Mouse (Mus musculus) skeletal muscle tissue, adult 2 months (tissue): ENCODE measurements at regions not wholly inside any gene's neighbourhood (a gene's known extent, or its start where the extent isn't known, plus 50 kb on each side); places are given as distances from the start of the nearest gene placed in this dataset.

ENCODE experiments used
- DNase-seq: peaks from one replicate; pipeline ENCODE4 v3.0.0-alpha.2; 2012; ENCODE audit warnings: low read depth, low spot score

DNA sequence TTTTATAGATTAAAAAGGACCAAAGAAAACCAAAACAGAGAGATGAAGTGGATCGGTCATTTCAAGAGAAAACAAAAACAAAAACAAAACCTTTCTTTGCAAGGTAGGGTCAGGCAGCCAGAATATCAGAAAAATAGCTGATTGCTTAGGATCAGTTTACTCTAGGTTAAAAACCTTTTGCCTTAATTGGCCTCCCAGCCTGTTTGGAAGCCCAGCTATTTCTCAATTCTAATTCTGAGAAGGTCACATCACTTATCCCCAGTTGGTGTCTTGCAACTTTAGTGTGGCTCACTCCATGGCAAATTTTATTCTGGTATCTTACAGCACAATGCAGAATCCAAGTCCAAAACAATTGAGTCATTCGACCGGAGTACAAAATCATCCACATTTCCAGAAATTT lies 70.0 kb downstream of the 1190002N15Rik start:
- DNase-seq: no peak

GRCm38 (mm10) chr9:94456085-94456531 lies 81.8 kb downstream of the 1190002N15Rik start:
- DNase-seq: peak; percentile 28

DNA sequence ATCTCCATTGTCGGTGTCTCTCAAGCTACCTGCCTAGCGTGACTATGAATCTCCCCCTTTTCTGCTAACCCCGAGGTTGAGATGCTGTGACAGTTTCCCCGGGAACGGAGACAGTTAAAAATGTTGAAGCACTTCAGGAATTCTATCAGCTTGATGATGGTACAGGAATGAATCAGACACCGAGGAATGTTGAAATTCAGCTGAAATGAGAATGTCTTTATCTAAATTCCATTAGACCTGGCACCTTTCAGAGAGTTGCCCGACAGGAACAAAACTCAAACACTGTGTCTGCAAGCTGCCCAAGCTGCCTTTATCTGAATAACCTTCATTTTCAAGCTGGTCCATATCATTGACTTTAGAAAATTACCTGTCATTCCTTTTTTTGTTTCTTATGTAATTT lies 82.4 kb downstream of the 1190002N15Rik start:
- no peak for DNase-seq

GRCm38 (mm10) chr9:94449911-94450310 lies 88.0 kb downstream of the 1190002N15Rik start:
- DNase-seq: no peak

DNA sequence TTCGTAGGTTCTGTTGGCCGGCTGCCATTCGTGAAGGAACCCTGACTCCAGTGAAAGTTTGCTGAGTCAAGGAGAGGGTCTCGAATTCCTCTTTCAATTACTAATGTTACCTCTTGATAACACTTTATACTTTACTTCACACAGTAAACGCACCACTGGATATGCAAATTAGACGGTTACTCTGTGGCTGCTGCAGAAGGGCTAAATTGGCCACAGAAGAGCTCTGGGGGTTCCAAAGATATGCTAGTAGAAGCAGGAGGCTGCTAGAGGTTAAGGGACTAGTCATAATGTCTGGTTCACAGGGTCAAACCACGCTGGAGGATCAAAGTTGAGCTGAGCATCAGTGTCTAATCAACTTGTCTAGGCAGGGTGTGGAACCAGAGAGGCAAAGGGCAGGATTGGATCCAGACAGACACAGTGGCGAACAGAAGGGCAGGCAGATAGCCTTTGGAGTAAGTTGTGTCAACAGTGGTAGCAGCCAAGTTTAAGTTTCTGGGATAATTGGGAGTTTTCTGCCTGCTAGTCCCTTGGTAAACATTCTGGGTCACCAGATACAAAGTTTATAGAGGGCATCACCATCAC lies 91.6 kb downstream of the 1190002N15Rik start:
- DNase-seq: no peak

- DNase-seq: no peak
These were observed 93.6 kb downstream of the 1190002N15Rik start for GRCm38 (mm10) chr9:94444140-94444789.

- no peak for DNase-seq
These were observed 96.5 kb downstream of the 1190002N15Rik start for GRCm38 (mm10) chr9:94441393-94441792.

GRCm38 (mm10) chr9:94433468-94433867 lies 104.4 kb downstream of the 1190002N15Rik start:
- no peak for DNase-seq

DNA sequence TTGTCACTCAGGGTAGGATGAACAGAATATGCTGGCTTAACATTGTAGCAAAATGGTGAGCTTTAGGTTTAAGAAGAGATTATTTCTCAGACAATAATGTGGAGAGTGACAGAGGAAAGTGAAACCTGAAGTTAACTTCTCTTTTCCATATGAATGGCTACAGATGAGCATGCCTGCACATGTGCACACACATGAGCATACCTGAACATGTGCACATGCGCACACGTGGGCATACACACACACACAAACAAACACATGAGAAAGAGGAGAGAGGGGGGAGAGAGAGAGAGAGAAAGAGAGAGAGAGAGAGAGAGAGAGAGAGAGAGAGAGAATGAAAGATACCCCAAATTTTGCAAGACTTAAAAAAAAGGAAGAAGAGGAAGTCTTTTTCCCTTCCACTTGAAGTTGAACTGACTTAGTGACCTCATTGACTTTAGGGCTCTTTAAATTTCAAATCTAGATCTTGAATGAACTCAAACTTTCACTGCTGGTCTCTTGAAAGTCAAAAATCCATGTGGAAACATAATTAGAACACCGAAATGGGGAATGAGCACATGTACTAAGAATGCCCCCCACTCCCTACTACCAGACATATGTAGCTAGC lies 105.6 kb downstream of the 1190002N15Rik start:
- DNase-seq: no peak

GRCm38 (mm10) chr9:94431540-94431939 lies 106.3 kb downstream of the 1190002N15Rik start:
- DNase-seq: no peak

- DNase-seq: no peak
These were observed 106.9 kb downstream of the 1190002N15Rik start for GRCm38 (mm10) chr9:94430996-94431395.

DNA sequence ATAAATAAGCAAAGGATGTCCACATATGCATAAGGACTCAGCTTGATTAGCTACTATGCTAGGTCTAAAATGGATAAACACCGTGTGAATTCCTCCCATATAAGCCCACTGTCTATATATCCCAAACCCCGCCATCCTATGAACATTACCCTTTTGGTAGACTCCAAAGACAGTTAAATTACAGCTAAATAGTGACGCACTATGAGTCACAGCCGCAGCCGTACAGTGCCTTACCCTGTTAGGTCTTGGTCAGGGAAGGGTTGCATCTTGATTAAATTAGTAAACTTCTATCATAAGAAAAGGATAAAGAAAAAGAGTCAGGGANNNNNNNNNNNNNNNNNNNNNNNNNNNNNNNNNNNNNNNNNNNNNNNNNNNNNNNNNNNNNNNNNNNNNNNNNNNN lies 111.1 kb downstream of the 1190002N15Rik start:
- DNase-seq: no peak

GRCm38 (mm10) chr9:94425804-94426203 lies 112.1 kb downstream of the 1190002N15Rik start:
- no peak for DNase-seq

DNA sequence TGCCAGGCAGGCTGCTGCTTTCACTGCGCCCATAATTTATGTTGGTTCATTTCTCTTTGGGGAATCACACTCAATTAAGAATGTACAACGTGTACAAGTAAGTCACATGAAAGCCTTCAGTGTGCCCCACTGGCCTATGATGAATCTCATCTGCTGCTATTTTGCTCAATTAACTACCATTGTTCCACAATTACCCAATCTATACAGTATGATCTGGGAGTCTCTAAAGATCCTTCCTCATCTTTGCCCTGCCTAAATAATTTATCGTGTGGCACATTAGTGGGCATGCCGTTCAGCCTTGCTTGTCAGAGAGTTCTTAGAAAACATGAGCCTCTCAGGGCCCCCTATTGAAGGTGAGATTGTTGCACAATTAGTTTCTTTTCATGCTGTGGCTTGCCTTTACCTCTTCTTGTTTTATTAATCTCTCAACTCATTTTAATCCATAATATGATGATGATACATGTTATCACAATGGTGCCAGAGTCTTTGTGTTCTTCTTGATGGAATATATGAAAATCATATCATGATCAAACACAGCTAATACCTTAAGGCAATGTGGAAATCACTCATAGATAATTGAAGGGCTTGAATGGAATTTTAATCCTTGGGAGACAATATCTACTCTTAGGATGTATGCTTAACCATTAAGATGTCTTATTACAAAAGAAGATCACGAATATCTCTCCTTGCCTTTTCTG lies 113.3 kb downstream of the 1190002N15Rik start:
- DNase-seq: no peak

GRCm38 (mm10) chr9:94410546-94410945 lies 127.3 kb downstream of the 1190002N15Rik start:
- DNase-seq: no peak

DNA sequence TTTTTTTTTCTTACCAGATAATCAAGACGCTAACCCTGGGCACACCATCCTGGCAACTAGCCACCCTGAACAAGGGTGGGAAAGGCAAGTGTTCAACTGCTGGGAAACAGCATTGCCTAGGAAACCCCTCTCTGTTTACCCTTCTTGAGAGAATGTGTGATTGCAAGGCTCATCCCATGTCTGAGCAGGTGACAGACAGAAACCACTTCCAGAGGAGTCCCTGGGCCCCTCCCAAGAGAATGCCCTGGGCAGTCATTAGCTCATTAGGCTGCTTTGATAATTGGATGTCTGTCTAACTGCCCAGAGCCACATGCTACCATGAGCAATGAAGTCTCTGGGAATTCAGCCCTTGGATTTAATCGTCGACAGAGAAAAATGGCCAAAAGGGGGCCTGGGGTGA lies 127.8 kb downstream of the 1190002N15Rik start:
- DNase-seq: no peak

GRCm38 (mm10) chr9:94408635-94409323 lies 129.1 kb downstream of the 1190002N15Rik start:
- no peak for DNase-seq

DNA sequence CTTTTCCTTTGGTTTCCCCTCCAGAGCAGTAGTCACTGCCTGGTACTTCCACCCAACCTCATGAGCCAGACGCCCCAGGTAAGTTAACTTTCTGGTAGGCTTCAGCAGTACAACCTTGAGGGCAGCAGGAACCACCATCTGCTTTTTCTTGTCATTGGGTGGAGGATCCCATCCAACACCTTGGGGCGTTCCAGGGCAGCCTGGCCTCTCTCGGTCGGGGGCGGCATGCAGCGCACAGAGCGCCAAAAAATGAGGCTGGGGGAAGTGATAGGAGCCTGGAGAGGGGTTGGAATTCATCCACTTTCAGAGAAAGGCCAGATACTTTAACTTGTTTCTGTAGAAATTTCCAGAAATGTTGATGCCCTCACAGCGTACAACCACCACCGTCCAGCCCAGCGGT lies 130.2 kb downstream of the 1190002N15Rik start:
- DNase-seq: no peak

DNA sequence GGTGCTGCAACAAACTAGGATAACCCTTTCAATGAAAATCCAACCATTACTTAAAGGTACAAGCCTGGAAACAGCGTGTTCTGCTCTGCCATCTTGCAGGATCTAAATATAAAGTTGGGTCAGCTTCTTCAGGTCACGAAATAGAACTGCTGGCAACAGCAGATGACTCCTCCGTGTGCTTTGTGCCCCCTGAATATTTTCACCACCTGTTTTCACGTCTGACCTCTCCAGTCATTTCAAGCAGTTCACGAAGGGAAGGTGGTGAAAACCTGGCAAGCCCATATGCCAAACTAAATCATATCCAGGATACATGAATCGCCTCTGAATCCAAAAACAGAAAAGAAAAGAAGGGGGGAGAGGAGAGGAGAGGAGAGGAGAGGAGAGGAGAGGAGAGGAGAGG lies 133.3 kb downstream of the 1190002N15Rik start:
- DNase-seq: peak; percentile 24

GRCm38 (mm10) chr9:94400596-94400995 lies 137.3 kb downstream of the 1190002N15Rik start:
- DNase-seq: no peak

DNA sequence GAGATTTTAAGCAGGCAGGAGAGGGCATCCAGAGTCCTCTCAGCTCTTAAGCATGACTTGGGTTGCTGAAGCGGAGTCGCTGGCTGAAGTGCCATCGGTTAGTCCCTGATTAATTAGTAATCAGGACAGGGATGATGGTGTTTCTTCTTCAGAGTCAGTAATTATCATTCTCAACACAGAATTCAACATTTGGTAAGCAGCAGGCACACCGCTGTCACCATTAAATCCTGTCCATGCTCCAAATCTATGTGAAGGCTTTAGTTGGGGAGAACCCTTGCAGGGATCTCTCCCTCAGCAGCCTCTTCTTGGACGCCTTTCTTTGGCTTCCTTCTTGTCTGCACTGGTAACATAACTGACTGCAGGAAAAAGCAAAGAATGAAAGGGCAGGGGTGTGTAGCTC lies 142.7 kb downstream of the 1190002N15Rik start:
- DNase-seq: no peak

GRCm38 (mm10) chr9:94386190-94386589 lies 151.7 kb downstream of the 1190002N15Rik start:
- DNase-seq: no peak
